Mouse (Mus musculus) intestine, embryonic 14.5 days (tissue): ENCODE measurements around the gene Mast4. TPM values are rescaled to one million over a fixed set of nuclear protein-coding genes. Genes with fewer than 3 reads are reported as not detected.

Source experiments
- ATAC-seq: fragments of 200-750 bp; cut with Nextera tagmentation; replicated peaks from 2 replicates; pipeline ENCODE4 v1.8.0; 2017; ENCODE audit warnings: low read depth, moderate number of reproducible peaks, moderate TSS enrichment, moderate library complexity; ENCODE audit not compliant: low FRiP score, low TSS enrichment
- DNase-seq: peaks from one replicate; pipeline ENCODE4 v3.0.0-alpha.2; 2018; ENCODE audit warnings: low spot score
- H3K27ac ChIP-seq: fragments of 300-500 bp; sonication (generic); 2 replicates; pipeline ENCODE4 v1.5.1; 2014; ENCODE audit warnings: low read depth, mild to moderate bottlenecking, control low read depth
- H3K27me3 ChIP-seq: fragments of 300-500 bp; sonication (generic); replicated peaks from 2 replicates; pipeline ENCODE4 v1.6.1; 2014; ENCODE audit warnings: low read length, control low read depth; ENCODE audit not compliant: control insufficient read depth, insufficient read depth
- H3K36me3 ChIP-seq: fragments of 300-500 bp; sonication (generic); 2 replicates; pipeline ENCODE4 v1.6.1; 2014; ENCODE audit warnings: low read length, control low read depth; ENCODE audit not compliant: control insufficient read depth, insufficient read depth
- H3K4me1 ChIP-seq: fragments of 300-500 bp; sonication (generic); replicated peaks from 2 replicates; pipeline ENCODE4 v1.6.1; 2014; ENCODE audit warnings: low read length, control low read depth, mixed read lengths; ENCODE audit not compliant: control insufficient read depth, insufficient read depth
- H3K4me2 ChIP-seq: fragments of 300-500 bp; sonication (generic); 2 replicates; pipeline ENCODE4 v1.6.1; 2014; ENCODE audit warnings: low read length
- H3K4me3 ChIP-seq: fragments of 300-500 bp; sonication (generic); 2 replicates; pipeline ENCODE4 v1.5.1; 2014; ENCODE audit warnings: low read depth, low read length, control low read depth, mixed read lengths
- H3K9ac ChIP-seq: fragments of 300-500 bp; sonication (generic); 2 replicates; pipeline ENCODE4 v1.6.1; 2014; ENCODE audit warnings: mild to moderate bottlenecking, low read length
- H3K9me3 ChIP-seq: fragments of 300-500 bp; sonication (generic); 2 replicates; pipeline ENCODE4 v1.6.1; 2016; ENCODE audit warnings: low read length, control low read depth; ENCODE audit not compliant: control insufficient read depth
- WGBS: fragments of 180-500 bp; shearing (Covaris S2); extraction: QIAGEN DNeasy Blood & Tissue Kit; methylation state at CpG from one replicate; pipeline ENCODE4 v1.1.7; 2014; 5-methylcytosine and 5-hydroxymethylcytosine counted together
- polyA plus RNA-seq: library from polyadenylated mRNA; unstranded; fragments of >200 nt; fragmentation: Nextera tagmentation; extraction: Ambion mirVana; gene quantifications from 2 replicates; pipeline ENCODE4 v1.2.1, GENCODE M21; 2014

Gene Mast4
- polyA plus RNA-seq, 1 experiment from 2014 or later, result 31.9 TPM

DNA sequence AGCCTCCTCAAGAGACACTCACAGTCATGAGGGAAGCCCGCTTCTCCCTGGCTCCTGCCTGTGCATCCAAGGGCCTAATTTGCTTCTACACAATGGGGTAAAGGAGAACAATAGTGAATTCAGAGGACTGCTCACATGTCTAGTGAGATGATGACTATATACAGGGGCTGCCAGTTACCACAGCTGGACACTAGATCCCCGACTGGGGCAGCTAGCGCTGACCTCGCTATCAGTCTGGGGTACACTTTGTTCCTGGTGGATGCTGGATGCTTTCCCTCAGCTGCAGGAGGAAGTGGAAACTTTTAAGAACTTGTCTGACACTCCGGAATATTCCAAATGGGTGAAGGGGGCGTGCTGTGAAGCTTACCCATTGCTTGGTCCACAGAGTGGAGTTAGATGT lies 319.7 kb downstream of the Mast4 start:
- 87% methylated on average over 6 of the region's 6 CpGs for WGBS
- ATAC-seq, result no peak
- H3K9ac ChIP-seq, result no peak overlapping the region
- no peaks in the 10 kb centered on the region for H3K36me3 ChIP-seq
- no peaks in the 10 kb centered on the region for H3K4me1 ChIP-seq
- no peak overlapping the region for H3K4me3 ChIP-seq
- H3K27me3 ChIP-seq, result no peaks in the 10 kb centered on the region
- H3K9me3 ChIP-seq, result no peaks in the 10 kb centered on the region
- DNase-seq, result no peak
- H3K27ac ChIP-seq, result no peak overlapping the region
- no peak overlapping the region for H3K4me2 ChIP-seq

DNA sequence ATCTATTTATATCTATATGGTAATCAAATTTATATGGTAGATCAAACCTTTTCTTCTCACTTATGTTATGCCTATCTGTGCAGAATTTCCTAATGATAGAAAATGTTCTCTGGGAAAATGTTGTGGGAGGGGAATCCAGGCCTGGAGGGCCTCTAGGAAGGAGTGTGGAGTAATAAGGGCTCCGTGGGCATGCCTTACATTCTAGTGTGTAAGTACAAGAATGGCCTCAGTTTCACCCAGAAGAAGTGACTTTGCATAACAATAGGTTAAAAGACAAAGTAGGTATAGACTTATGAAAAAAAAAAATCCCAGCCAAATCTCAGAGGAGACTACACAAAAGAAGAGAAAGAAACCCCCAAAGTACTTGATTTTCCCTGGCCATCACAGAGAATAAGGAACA lies 320.1 kb downstream of the Mast4 start:
- H3K4me2 ChIP-seq, result no peak overlapping the region
- no peaks in the 10 kb centered on the region for H3K9me3 ChIP-seq
- no peaks in the 10 kb centered on the region for H3K36me3 ChIP-seq
- DNase-seq (no peak), ATAC-seq (no peak)
- no peak overlapping the region for H3K9ac ChIP-seq
- H3K4me3 ChIP-seq, result no peak overlapping the region
- no peaks in the 10 kb centered on the region for H3K4me1 ChIP-seq
- WGBS, result 84% methylated on average over 1 of the region's 1 CpGs
- no peak overlapping the region for H3K27ac ChIP-seq
- H3K27me3 ChIP-seq, result no peaks in the 10 kb centered on the region

DNA sequence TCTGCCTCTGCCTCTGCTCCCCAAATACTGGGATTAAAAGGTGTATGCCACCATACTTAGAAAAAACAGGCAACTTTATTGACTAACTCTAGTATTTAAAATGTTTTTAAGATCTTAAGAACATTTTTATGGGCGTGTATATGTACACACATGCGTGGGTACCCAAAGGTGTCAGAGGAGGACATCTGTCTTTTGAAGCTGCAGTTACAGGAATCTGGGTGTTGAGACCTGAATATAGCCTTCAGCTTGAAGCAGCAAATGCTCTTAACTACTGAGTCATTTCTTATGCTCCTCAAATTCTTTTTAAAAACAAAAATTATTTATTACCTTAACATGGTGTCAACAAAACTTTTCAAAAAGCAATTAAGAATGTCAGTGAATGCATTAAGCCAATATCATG lies 329.1 kb downstream of the Mast4 start:
- DNase-seq (no peak), ATAC-seq (no peak)
- Histone ChIP-seq H3K36me3 (no peaks in the 10 kb centered on the region), H3K9me3 (no peaks in the 10 kb centered on the region), H3K9ac (no peak overlapping the region), H3K27ac (no peak overlapping the region), H3K4me1 (no peaks in the 10 kb centered on the region), H3K4me2 (no peak overlapping the region), H3K4me3 (no peak overlapping the region), H3K27me3 (no peaks in the 10 kb centered on the region)
- 65% methylated on average over 2 of the region's 2 CpGs for WGBS

- H3K9me3 ChIP-seq, result no peaks in the 10 kb centered on the region
- DNase-seq, result peak; percentile 16
- no peak overlapping the region for H3K4me2 ChIP-seq
- no peak for ATAC-seq
- no peak overlapping the region for H3K27ac ChIP-seq
- H3K27me3 ChIP-seq, result no peaks in the 10 kb centered on the region
- no peaks in the 10 kb centered on the region for H3K4me1 ChIP-seq
- H3K36me3 ChIP-seq, result no peaks in the 10 kb centered on the region
- H3K9ac ChIP-seq, result no peak overlapping the region
- no peak overlapping the region for H3K4me3 ChIP-seq
- WGBS, result 83% methylated on average over 1 of the region's 1 CpGs
Observed at GRCm38 (mm10) chr13:103001831-103002230, 332.5 kb downstream of the Mast4 start.

DNA sequence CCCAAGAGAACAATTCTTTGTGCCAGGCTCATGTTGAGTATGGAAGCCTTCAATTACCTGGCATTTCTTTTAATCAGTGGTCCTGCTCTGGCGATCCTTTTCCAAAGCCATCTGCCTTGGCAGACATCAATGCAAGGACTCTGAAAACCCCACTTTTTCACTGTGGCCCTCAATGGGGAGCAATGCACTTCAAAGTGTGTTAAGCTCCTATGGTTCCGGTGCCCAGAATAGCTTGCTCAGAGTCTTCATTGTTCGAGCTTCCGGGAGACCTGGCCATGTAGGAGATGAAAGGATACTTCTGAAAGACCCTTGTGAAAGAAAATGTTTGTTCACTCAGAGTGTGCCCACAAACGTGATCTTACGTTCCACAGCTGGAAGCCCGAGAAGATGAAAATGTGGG lies 333.4 kb downstream of the Mast4 start:
- ATAC-seq, result no peak
- H3K27me3 ChIP-seq, result no peaks in the 10 kb centered on the region
- H3K4me3 ChIP-seq, result no peak overlapping the region
- peak; percentile 37 for DNase-seq
- H3K9ac ChIP-seq, result no peak overlapping the region
- no peaks in the 10 kb centered on the region for H3K36me3 ChIP-seq
- no peak overlapping the region for H3K27ac ChIP-seq
- WGBS, result 74% methylated on average over 7 of the region's 7 CpGs
- H3K4me1 ChIP-seq, result no peaks in the 10 kb centered on the region
- no peak overlapping the region for H3K4me2 ChIP-seq
- H3K9me3 ChIP-seq, result no peaks in the 10 kb centered on the region

- ATAC-seq (no peak), DNase-seq (peak; percentile 28)
- Histone ChIP-seq H3K9me3 (no peaks in the 10 kb centered on the region), H3K27me3 (no peaks in the 10 kb centered on the region), H3K4me2 (no peak overlapping the region), H3K4me1 (no peaks in the 10 kb centered on the region), H3K36me3 (no peaks in the 10 kb centered on the region), H3K9ac (no peak overlapping the region), H3K27ac (no peak overlapping the region), H3K4me3 (no peak overlapping the region)
- 90% methylated on average over 11 of the region's 11 CpGs for WGBS
Observed at GRCm38 (mm10) chr13:102994098-102994497, 340.2 kb downstream of the Mast4 start.

- DNase-seq (no peak), ATAC-seq (no peak)
- Histone ChIP-seq H3K9ac (no peak overlapping the region), H3K27ac (no peak overlapping the region), H3K4me3 (no peak overlapping the region), H3K36me3 (no peaks in the 10 kb centered on the region), H3K27me3 (no peaks in the 10 kb centered on the region), H3K4me1 (no peaks in the 10 kb centered on the region), H3K4me2 (no peak overlapping the region), H3K9me3 (no peaks in the 10 kb centered on the region)
- 88% methylated on average over 7 of the region's 7 CpGs for WGBS
Observed at GRCm38 (mm10) chr13:102992680-102993423, 341.4 kb downstream of the Mast4 start.

GRCm38 (mm10) chr13:102991928-102992327 lies 342.4 kb downstream of the Mast4 start:
- ATAC-seq, result no peak
- Histone ChIP-seq H3K36me3 (no peaks in the 10 kb centered on the region), H3K9me3 (no peaks in the 10 kb centered on the region), H3K27me3 (no peaks in the 10 kb centered on the region), H3K4me3 (no peak overlapping the region), H3K4me2 (no peak overlapping the region), H3K9ac (no peak overlapping the region), H3K27ac (no peak overlapping the region), H3K4me1 (no peaks in the 10 kb centered on the region)
- peak; percentile 33 for DNase-seq
- 56% methylated on average over 11 of the region's 11 CpGs for WGBS

DNA sequence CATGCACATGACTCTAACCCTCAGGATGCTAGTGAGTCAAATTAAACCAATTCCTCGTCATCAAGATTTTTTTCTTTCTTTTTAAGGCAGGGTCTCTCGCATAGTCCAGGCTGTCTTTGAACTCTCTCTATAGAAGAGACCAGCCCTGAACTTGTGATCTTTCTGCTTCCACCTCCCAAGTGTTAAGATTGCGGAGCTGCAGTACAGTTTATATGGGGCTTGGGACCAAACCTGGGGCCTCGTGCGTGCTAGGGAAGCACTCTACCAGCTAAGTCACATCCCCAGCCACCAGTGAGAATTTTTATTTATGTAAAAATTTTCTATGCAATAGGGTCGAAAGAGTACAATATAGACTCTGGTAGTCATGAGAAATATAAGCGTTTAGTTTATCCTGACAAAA lies 343.1 kb downstream of the Mast4 start:
- DNase-seq (no peak), ATAC-seq (no peak)
- H3K27ac ChIP-seq, result no peak overlapping the region
- no peaks in the 10 kb centered on the region for H3K9me3 ChIP-seq
- no peaks in the 10 kb centered on the region for H3K4me1 ChIP-seq
- WGBS, result 82% methylated on average over 7 of the region's 7 CpGs
- H3K4me3 ChIP-seq, result no peak overlapping the region
- H3K27me3 ChIP-seq, result no peaks in the 10 kb centered on the region
- H3K4me2 ChIP-seq, result no peak overlapping the region
- H3K9ac ChIP-seq, result no peak overlapping the region
- H3K36me3 ChIP-seq, result no peaks in the 10 kb centered on the region
